Mouse (Mus musculus) ovary, postnatal 36 days (tissue): ENCODE results near the gene Olfr1223.
"Not testable (repeated sequence)": the region's sequence is repeated elsewhere in the genome, so short reads cannot be mapped to it uniquely, and the experiment has no call there.

ENCODE experiments used
- DNase-seq: peaks from one replicate; pipeline ENCODE4 v3.0.0; 2022; ENCODE audit warnings: low spot score, mixed read lengths

Gene Olfr1223

GRCm38 (mm10) chr2:89151460-89151859 is at the start of gene Olfr1223:
Olfr1223 (minus strand) TSS chr2:89151560.
- DNase-seq: no peak

GRCm38 (mm10) chr2:89199948-89200347 is 48.6 kb upstream of the Olfr1223 start, which contains the start of gene Olfr1226:
Olfr1226 (minus strand) TSS chr2:89200048.
- no peak for DNase-seq

- no peak for DNase-seq
Measured at GRCm38 (mm10) chr2:89196325-89196982, 45.1 kb upstream of the Olfr1223 start.

- DNase-seq: no peak
Measured at GRCm38 (mm10) chr2:89174569-89174968, 23.2 kb upstream of the Olfr1223 start, which contains the start of gene Olfr1225. Olfr1225 (minus strand) TSS chr2:89174669.

- not testable (repeated sequence) for DNase-seq
Measured at GRCm38 (mm10) chr2:89164711-89165110, 13.4 kb upstream of the Olfr1223 start.

GRCm38 (mm10) chr2:89163991-89164390 is 12.6 kb upstream of the Olfr1223 start, which contains the start of gene Olfr1224-ps1:
Olfr1224-ps1 (minus strand) TSS chr2:89164091.
- not testable (repeated sequence) for DNase-seq

GRCm38 (mm10) chr2:89132954-89133353 is 18.4 kb downstream of the Olfr1223 start, which contains the start of gene Olfr1222:
Olfr1222 (minus strand) TSS chr2:89133054.
- DNase-seq: no peak

GRCm38 (mm10) chr2:89117183-89117582 is 34.2 kb downstream of the Olfr1223 start, which contains the start of gene Olfr1221:
Olfr1221 (minus strand) TSS chr2:89117283.
- no peak for DNase-seq

- no peak for DNase-seq
Measured at GRCm38 (mm10) chr2:89106735-89107134, 44.6 kb downstream of the Olfr1223 start, which contains the start of gene Olfr1220. Olfr1220 (minus strand) TSS chr2:89106835.

GRCm38 (mm10) chr2:89105651-89106050 is 45.7 kb downstream of the Olfr1223 start:
- DNase-seq: no peak

- no peak for DNase-seq
Measured at GRCm38 (mm10) chr2:89093848-89094247, 57.5 kb downstream of the Olfr1223 start.
